Comparison of ENCODE assay signal across 10 mouse cellular contexts in the genomic region with DNA sequence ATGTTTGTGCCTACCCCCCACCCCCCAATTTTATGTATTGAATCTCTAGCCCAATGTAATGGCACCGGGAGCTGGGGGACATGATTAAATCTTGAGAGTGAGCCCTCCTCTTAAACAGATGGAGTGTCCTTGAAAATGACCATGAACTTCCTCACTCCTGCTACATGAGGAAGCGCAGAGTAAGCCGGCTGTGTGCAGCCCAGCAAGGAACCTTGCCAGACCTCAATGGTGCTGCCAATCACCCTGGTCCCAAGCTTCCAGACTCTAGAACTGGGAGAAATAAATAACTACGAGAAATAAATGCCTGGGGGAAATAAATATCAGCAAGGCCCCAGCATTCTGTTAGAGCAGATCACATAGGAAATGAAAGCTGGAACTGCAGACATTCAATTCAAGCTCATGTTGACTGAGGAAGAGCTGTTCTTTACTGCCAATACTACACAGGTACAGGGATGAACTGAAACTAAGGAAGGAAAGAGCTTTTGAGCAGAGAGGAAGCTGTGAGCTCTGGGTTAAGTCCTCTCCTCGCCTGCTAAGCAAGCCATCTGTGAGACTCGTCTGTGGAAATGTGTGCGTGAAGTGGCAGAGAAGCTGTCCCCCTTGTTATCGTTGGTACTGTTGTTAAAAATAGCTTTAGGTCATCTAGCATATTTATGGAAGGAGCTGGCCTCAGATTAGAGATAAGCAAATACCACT. TPM values are rescaled to one million over a fixed set of nuclear protein-coding genes. Genes with fewer than 3 reads are reported as not detected.
DNase-seq lines count a peak whose midpoint lies in the region; ATAC-seq and TF ChIP-seq lines count a peak whose summit lies in the region.
"Had no signal": no experiment of that assay in that cellular context is flagged by ENCODE, and none has a peak within 500 bp of the region (broad histone marks: within the 10 kb centered on the region; RNA-seq: fewer than 3 reads in every experiment).

No protein-coding gene starts in this region.

- DNase-seq in heart, adult 11 months: peak; percentile 91
- no peak for DNase-seq in heart, postnatal 25 days (ENCODE audit: low spot score)
- DNase-seq in testis, postnatal 10 days (ENCODE audit: low spot score): no peak
- no peak for DNase-seq in layer of hippocampus, adult 18-20 months (ENCODE audit: low spot score in 2 of 2)

- H3K27ac ChIP-seq in embryonic fibroblast, embryonic 13.5 days (ENCODE audit: insufficient read depth, low read length): peak overlapping the region; percentile 12; the same call in 1 of the 2 replicates
- H3K27ac ChIP-seq in heart, embryonic 14.5 days (replicated peaks in 1 of 2; ENCODE audit: control insufficient read depth in 1 of 2, insufficient read depth in 1 of 2, low read depth in 2 of 2, low read length in 2 of 2): peak overlapping the region; percentile 95 to 98
- H3K27ac ChIP-seq in kidney, embryonic 16.5 days (ENCODE audit: low read length): peak overlapping the region; percentile 77
- H3K27ac ChIP-seq: hindbrain, embryonic 14.5 days had no signal

- intact Hi-C loops in heart, postnatal 25 days (cut with DNase I): no loop called here

- peak overlapping the region; percentile 56 for H3K9ac ChIP-seq in heart, embryonic 14.5 days (ENCODE audit: low read length)
- H3K9ac ChIP-seq in kidney, embryonic 16.5 days (replicated peaks; ENCODE audit: low read length): no peak overlapping the region
- H3K9ac ChIP-seq: hindbrain, embryonic 14.5 days had no signal

- TF ChIP-seq CTCF in embryonic fibroblast, embryonic 13.5 days (IDR thresholded peaks at IDR 0.05; ENCODE audit: borderline replicate concordance, insufficient read depth, low read length): no peak

- no peaks in the 10 kb centered on the region for H3K9me3 ChIP-seq in heart, embryonic 14.5 days (ENCODE audit: control insufficient read depth, low read length)
- H3K9me3 ChIP-seq in kidney, embryonic 16.5 days (ENCODE audit: low read length): no peaks in the 10 kb centered on the region

- TF ChIP-seq POLR2A in embryonic fibroblast, embryonic 13.5 days (IDR thresholded peaks at IDR 0.05; ENCODE audit: low read depth, low read length): no peak

- H3K4me3 ChIP-seq in embryonic fibroblast, embryonic 13.5 days (ENCODE audit: insufficient read depth, low read length): no peak overlapping the region
- no peak overlapping the region for H3K4me3 ChIP-seq in heart, embryonic 14.5 days (ENCODE audit: control insufficient read depth in 1 of 2, insufficient read depth in 1 of 2, low read depth in 1 of 2, low read length in 2 of 2)
- no peak overlapping the region for H3K4me3 ChIP-seq in kidney, embryonic 16.5 days (ENCODE audit: low read length)

- no peaks in the 10 kb centered on the region for H3K36me3 ChIP-seq in heart, embryonic 14.5 days (ENCODE audit: control insufficient read depth, insufficient read depth, low read length)
- H3K36me3 ChIP-seq in kidney, embryonic 16.5 days (ENCODE audit: insufficient read depth, low read length): no peaks in the 10 kb centered on the region

- H3K4me1 ChIP-seq in embryonic fibroblast, embryonic 13.5 days (ENCODE audit: control insufficient read depth, insufficient read depth, low read length): no peaks in the 10 kb centered on the region
- peaks cover 5 to 20% of the 10 kb centered on the region in 2 experiments for H3K4me1 ChIP-seq in heart, embryonic 14.5 days (ENCODE audit: control insufficient read depth in 2 of 2, insufficient read depth in 2 of 2, low read length in 2 of 2)
- H3K4me1 ChIP-seq in kidney, embryonic 16.5 days (ENCODE audit: insufficient read depth, low read length): peaks cover 14% of the 10 kb centered on the region

- 11% methylated on average over 8 of the region's 8 CpGs for WGBS in heart, embryonic 14.5 days
- 43% methylated on average over 8 of the region's 8 CpGs for WGBS in kidney, embryonic 16.5 days

- no peaks in the 10 kb centered on the region for H3K27me3 ChIP-seq in heart, embryonic 14.5 days (ENCODE audit: control insufficient read depth, insufficient read depth, low read length)
- no peaks in the 10 kb centered on the region for H3K27me3 ChIP-seq in kidney, embryonic 16.5 days (ENCODE audit: insufficient read depth, low read length)

- ATAC-seq in heart, embryonic 14.5 days (ENCODE audit: insufficient number of reproducible peaks, insufficient read depth, low FRiP score, low read depth): peak; percentile 71
- ATAC-seq in kidney, embryonic 16.5 days (ENCODE audit: low FRiP score, low TSS enrichment): peak; percentile 59; the same call in 1 of the 2 replicates
- no peak for ATAC-seq in inflammation-experienced regulatory T-cells, adult 6 months
- ATAC-seq: forebrain, embryonic 14.5 days had no signal

- H3K4me2 ChIP-seq in heart, embryonic 14.5 days (ENCODE audit: low read length): peak overlapping the region; percentile 51
- H3K4me2 ChIP-seq in kidney, embryonic 16.5 days (replicated peaks; ENCODE audit: low read depth, low read length): no peak overlapping the region
- H3K4me2 ChIP-seq: hindbrain, embryonic 14.5 days had no signal

RNA-seq across cellular contexts. Expression of gene Rpl36a-ps1, which starts 16.3 kb away (rescaled TPM):
- total RNA-seq in heart, postnatal 25 days (2021): 1 to 10 TPM; 1.6 to 1.7 TPM
- 7.9 and 11.7 TPM in 2 replicates for polyA plus RNA-seq in embryonic fibroblast, embryonic 13.5 days (2011; ENCODE audit: insufficient read length, low read depth, missing spikeins)
- 1.3 and 1.6 TPM in 2 replicates for polyA plus RNA-seq in heart, embryonic 14.5 days (2014; fragmentation: Nextera tagmentation; extraction: Ambion mirVana)
- polyA plus RNA-seq in kidney, embryonic 16.5 days (2015; fragmentation: Nextera tagmentation; extraction: Ambion mirVana): 0.82 and 2.1 TPM in 2 replicates
- total RNA-seq in layer of hippocampus, adult 18-20 months (2021): 1 to 10 TPM; 1.3 to 2.7 TPM
- polyA plus RNA-seq in inflammation-experienced regulatory T-cells, adult 6 months (2017; shearing (Covaris generic)): 10 to 100 TPM in 2 of 3 experiments, 1 to 10 TPM in 1; 8.4 to 27.2 (median 23.6) TPM

RNA-seq across cellular contexts. Expression of gene Mzt1, which starts 35.6 kb away (rescaled TPM):
- 10 to 100 TPM; 33.0 to 33.6 TPM for total RNA-seq in heart, postnatal 25 days (2021)
- polyA plus RNA-seq in embryonic fibroblast, embryonic 13.5 days (2011; ENCODE audit: insufficient read length, low read depth, missing spikeins): 70.5 and 78.6 TPM in 2 replicates
- 93.8 and 94.1 TPM in 2 replicates for polyA plus RNA-seq in heart, embryonic 14.5 days (2014; fragmentation: Nextera tagmentation; extraction: Ambion mirVana)
- 64.9 and 73.1 TPM in 2 replicates for polyA plus RNA-seq in kidney, embryonic 16.5 days (2015; fragmentation: Nextera tagmentation; extraction: Ambion mirVana)
- total RNA-seq in layer of hippocampus, adult 18-20 months (2021): 10 to 100 TPM; 66.3 to 67.4 TPM
- polyA plus RNA-seq in inflammation-experienced regulatory T-cells, adult 6 months (2017; shearing (Covaris generic)): 10 to 100 TPM; 44.2 to 63.1 (median 54.6) TPM

RNA-seq across cellular contexts. Expression of gene Bora, which starts 35.6 kb away (rescaled TPM):
- 1 to 10 TPM in 1 of 2 experiments, under 1 TPM in 1; 0.83 to 1.1 TPM for total RNA-seq in heart, postnatal 25 days (2021)
- 20.3 and 25.8 TPM in 2 replicates for polyA plus RNA-seq in embryonic fibroblast, embryonic 13.5 days (2011; ENCODE audit: insufficient read length, low read depth, missing spikeins)
- 37.5 and 38.9 TPM in 2 replicates for polyA plus RNA-seq in heart, embryonic 14.5 days (2014; fragmentation: Nextera tagmentation; extraction: Ambion mirVana)
- polyA plus RNA-seq in kidney, embryonic 16.5 days (2015; fragmentation: Nextera tagmentation; extraction: Ambion mirVana): 66.0 and 83.6 TPM in 2 replicates
- total RNA-seq in layer of hippocampus, adult 18-20 months (2021): 1 to 10 TPM; 1.5 to 1.6 TPM
- polyA plus RNA-seq in inflammation-experienced regulatory T-cells, adult 6 months (2017; shearing (Covaris generic)): 10 to 100 TPM; 26.1 to 38.9 (median 33.8) TPM

Comparison
In these comparisons a context has a peak if more than half of its experiments do, and no peak if none do; other contexts are left out.
1. H3K27ac ChIP-seq: peak in every context shown above with its lines; median percentile 96 in heart, embryonic 14.5 days; 77 in kidney, embryonic 16.5 days; 12 in embryonic fibroblast, embryonic 13.5 days.